Mouse (Mus musculus) G1E (cell line): ENCODE measurements around the gene Snx30.

Experiments
- CTCF ChIP-seq: IDR thresholded peaks from 2 replicates; pipeline ENCODE4 v1.5.1; 2012; ENCODE audit warnings: low read depth, low read length, inconsistent platforms, mixed read lengths
- GATA1 ChIP-seq: IDR thresholded peaks from 2 replicates; pipeline ENCODE4 v1.6.1; 2012; ENCODE audit warnings: borderline replicate concordance, low read length, inconsistent platforms, mixed read lengths
- TAL1 ChIP-seq: conservative IDR thresholded peaks from 2 replicates; pipeline ENCODE4 v1.6.1; 2012; ENCODE audit warnings: low read depth, low read length, inconsistent platforms, mixed read lengths

DNA sequence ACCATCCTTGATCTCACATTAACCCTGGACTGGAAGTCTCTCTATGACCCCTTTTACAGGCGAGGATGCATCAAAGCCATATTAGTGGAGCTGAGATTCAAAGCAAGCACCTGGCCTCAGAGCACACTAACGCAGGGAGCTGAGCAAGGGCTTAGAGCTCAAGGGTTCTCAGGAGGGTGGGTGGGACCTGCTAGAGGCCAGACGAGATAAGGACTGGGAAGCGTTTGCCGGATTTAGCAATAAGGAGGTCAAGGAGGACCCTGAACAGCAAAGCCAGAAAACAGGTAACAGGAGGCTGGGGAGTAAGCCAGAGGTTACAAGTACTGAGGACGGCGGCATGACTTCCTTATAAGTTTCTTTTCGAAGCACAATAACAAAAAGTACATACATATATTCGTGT lies 10.8 kb downstream of the Snx30 start:
- TF ChIP-seq TAL1 (no peak), CTCF (no peak), GATA1 (no peak)
